Mouse (Mus musculus): Measurements from ENCODE around the gene Lmntd1. TPM values are rescaled to one million over a fixed set of nuclear protein-coding genes. Genes with fewer than 3 reads are reported as not detected.
A peak's percentile ranks its signal among the peaks of the same experiment; 100 is the strongest.

The Lmntd1 gene
- polyA plus RNA-seq, 1 experiment from 2014 or later = 0.78 TPM

- H3K4me3 ChIP-seq (replicated peaks) = no peak overlapping the region
- 0 out of 2 replicates have a peak, but pooled peaks cover 16% of the 10 kb centered on the region for H3K27me3 ChIP-seq
- peaks cover 17% of the 10 kb centered on the region for H3K4me1 ChIP-seq (replicated peaks)
- 75% methylated on average over 10 of the region's 10 CpGs for WGBS
- H3K27ac ChIP-seq = no peak overlapping the region
- no peak overlapping the region for H3K4me2 ChIP-seq (replicated peaks)
- H3K9me3 ChIP-seq = no peaks in the 10 kb centered on the region
- H3K9ac ChIP-seq (replicated peaks) = no peak overlapping the region
- no peaks in the 10 kb centered on the region for H3K36me3 ChIP-seq
- no peak for ATAC-seq
These were observed 136.7 kb downstream of the Lmntd1 start for GRCm38 (mm10) chr6:145477367-145477905.

DNA sequence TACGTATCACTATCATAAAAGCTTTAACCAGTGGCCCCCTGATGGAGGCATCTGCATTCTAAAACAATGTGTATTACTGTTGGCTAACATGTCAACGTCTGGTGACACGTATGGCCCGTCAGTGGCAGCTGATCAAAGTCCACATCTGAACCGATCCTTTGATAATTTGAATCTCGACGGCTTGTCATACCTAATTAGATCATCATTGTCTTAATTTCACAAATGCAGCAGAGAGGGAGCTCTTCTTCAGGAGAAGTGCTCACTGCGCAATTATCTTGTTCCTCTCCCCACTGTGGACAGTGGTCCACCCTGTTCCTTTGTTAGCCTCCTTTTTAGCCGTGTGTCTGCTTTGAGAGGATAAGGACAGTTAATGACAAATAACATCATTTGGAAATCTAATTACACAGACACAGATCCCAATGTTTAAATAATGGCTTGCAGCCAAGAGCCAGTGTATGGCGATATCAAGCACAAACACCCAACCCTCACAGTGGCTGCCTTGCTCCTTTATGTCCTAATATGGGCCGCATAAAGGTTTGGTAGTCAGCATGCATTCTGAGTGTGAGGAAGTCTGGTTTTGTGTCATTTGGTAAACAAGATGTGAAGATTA, 142.4 kb downstream of the Lmntd1 start:
- Histone ChIP-seq H3K27ac (0 out of 2 replicates have a peak overlapping the region, but pooled peaks have one; percentile 36), H3K4me3 (replicated peaks) (no peak overlapping the region), H3K4me2 (replicated peaks) (no peak overlapping the region), H3K4me1 (replicated peaks) (peaks cover 31% of the 10 kb centered on the region), H3K9ac (replicated peaks) (no peak overlapping the region), H3K9me3 (no peaks in the 10 kb centered on the region), H3K36me3 (no peaks in the 10 kb centered on the region), H3K27me3 (no peaks in the 10 kb centered on the region)
- peak; percentile 53 for ATAC-seq
- WGBS = 46% methylated on average over 11 of the region's 11 CpGs

DNA sequence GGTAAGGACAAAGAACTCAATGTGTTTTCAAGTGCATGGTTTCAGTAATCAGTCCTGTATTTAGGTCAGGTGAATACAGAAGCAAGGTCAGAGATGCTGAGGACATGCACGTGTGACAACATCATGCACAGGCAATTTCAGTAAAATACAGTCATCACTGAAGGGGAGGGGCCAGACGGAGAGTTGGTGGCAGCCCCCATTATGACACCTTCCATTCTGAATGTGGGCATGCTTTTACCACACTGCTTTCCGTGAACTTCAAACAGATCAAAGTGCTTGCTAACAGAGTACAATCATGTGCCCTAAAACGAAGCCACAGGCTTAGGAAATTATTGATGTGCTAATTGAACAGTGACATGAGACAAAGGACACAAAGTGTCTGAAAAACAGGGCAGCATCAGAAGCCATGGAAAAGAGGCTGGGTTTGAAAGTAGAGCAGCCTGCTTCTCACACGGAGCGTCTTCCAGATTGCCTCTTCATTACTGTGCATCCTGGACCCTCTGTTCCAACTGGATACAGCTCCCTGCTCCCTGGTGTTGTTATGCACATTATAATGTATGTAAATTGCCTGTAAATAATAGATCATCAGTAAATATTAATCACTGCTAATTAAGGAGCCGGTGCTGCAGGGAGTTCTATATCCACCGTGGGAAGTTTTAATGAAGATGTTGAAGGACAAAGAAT, 144.7 kb downstream of the Lmntd1 start:
- no peaks in the 10 kb centered on the region for H3K36me3 ChIP-seq
- H3K9me3 ChIP-seq = no peaks in the 10 kb centered on the region
- peak; percentile 48; the same call in 1 of the 2 replicates for ATAC-seq
- H3K4me3 ChIP-seq (replicated peaks) = no peak overlapping the region
- H3K4me2 ChIP-seq (replicated peaks) = no peak overlapping the region
- 0 out of 2 replicates have a peak overlapping the region, but pooled peaks have one; percentile 32 for H3K27ac ChIP-seq
- H3K4me1 ChIP-seq (replicated peaks) = peaks cover 28% of the 10 kb centered on the region
- no peaks in the 10 kb centered on the region for H3K27me3 ChIP-seq
- WGBS = 56% methylated on average over 8 of the region's 8 CpGs
- no peak overlapping the region for H3K9ac ChIP-seq (replicated peaks)

DNA sequence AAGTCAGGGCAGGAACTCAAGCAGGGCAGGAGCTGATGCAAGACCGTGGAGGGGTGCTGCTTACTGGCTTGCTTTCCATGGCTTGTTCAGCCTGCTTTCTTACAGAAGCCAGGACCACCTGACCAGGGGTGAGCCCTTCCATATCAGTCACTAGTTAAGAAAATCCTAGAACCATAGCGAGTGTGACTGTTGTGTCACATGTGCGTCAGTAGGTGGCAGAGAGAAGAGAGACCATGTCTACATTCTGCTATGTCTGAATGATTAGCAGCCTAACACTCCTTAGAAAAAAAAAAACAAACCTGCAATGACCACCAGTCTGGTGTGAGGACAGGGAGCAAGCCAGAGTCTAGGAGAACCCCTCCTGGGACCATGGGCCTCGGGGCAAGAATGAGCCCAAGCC, 150.1 kb downstream of the Lmntd1 start:
- ATAC-seq = no peak
- 88% methylated on average over 4 of the region's 4 CpGs for WGBS
- H3K27me3 ChIP-seq = peaks cover 2% of the 10 kb centered on the region; the same call in 1 of the 2 replicates
- H3K9me3 ChIP-seq = no peaks in the 10 kb centered on the region
- no peak overlapping the region for H3K9ac ChIP-seq (replicated peaks)
- no peak overlapping the region for H3K4me2 ChIP-seq (replicated peaks)
- no peaks in the 10 kb centered on the region for H3K36me3 ChIP-seq
- no peak overlapping the region for H3K4me3 ChIP-seq (replicated peaks)
- H3K27ac ChIP-seq = no peak overlapping the region
- no peaks in the 10 kb centered on the region; the same call in 1 of the 2 replicates for H3K4me1 ChIP-seq (replicated peaks)

GRCm38 (mm10) chr6:145462677-145463245, 151.4 kb downstream of the Lmntd1 start:
- Histone ChIP-seq H3K9me3 (no peaks in the 10 kb centered on the region), H3K9ac (replicated peaks) (no peak overlapping the region), H3K4me1 (replicated peaks) (no peaks in the 10 kb centered on the region), H3K4me2 (replicated peaks) (no peak overlapping the region), H3K4me3 (replicated peaks) (no peak overlapping the region), H3K27ac (no peak overlapping the region), H3K36me3 (no peaks in the 10 kb centered on the region), H3K27me3 (peaks cover 2% of the 10 kb centered on the region; the same call in 1 of the 2 replicates)
- ATAC-seq = no peak
- WGBS = 89% methylated on average over 12 of the region's 12 CpGs

DNA sequence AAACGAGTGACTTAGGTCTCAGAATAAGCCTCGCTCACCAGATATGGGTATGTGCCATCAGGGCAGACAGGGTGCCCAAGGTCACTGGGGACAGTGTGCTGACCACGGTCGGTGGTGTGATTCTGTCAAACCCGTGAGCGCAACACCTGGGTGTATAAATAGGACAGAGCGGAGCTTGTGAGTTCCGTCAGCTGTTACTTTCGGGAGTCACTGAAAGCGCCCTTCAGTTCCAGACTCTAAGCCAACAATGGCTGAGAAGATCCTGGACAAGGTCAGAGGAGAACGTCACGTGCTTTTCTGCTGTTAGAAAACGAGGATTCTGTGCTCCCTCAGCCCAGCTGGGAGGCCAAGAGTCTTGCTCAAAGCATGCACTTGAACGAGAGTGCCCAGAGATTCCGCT, 157.1 kb downstream of the Lmntd1 start:
- Histone ChIP-seq H3K4me3 (replicated peaks) (no peak overlapping the region), H3K36me3 (no peaks in the 10 kb centered on the region), H3K4me1 (replicated peaks) (no peaks in the 10 kb centered on the region), H3K27me3 (peaks cover 2% of the 10 kb centered on the region; the same call in 1 of the 2 replicates), H3K9ac (replicated peaks) (no peak overlapping the region), H3K27ac (no peak overlapping the region), H3K9me3 (no peaks in the 10 kb centered on the region), H3K4me2 (replicated peaks) (no peak overlapping the region)
- ATAC-seq = no peak
- WGBS = 83% methylated on average over 15 of the region's 15 CpGs

DNA sequence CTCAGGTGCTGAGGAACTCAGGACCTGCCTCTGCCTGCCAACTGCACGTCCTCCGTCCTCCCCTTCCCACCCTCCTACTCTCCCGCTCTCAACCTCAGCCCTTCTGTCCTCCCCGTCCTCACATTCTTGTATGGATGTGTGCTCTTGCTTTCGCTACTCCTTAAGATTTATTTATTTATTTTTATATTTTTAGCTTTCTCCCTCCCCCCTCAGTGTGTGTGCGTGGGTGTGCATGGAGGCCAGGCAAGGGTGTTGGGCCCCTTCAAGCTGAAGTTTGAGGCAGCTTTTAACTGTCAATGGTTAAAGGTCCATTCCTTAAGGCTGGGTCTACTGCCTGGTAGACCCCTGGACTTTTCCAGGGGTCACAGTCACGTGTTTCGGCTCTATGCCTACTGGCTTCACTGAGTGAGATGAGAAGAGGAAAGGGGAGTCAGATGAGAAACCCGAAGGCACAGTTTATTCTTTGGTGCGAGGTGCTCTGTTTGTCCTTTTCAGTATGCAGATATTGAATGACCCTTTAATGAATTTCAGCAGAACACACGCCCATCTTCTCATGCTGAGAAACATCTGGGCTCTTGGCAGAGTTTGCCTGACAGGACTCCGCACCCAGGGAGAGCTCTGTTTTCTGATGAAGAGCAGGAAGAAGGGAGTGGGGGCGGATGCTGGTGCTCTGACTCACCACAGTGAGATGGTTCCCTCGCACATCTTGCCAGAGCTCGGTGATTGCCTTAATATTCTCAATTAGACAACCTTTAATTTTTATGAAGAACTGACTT, 163.3 kb downstream of the Lmntd1 start:
- 80% methylated on average over 15 of the region's 15 CpGs for WGBS
- ATAC-seq = no peak
- Histone ChIP-seq H3K4me2 (replicated peaks) (no peak overlapping the region), H3K4me1 (replicated peaks) (0 out of 2 replicates have a peak, but pooled peaks cover 3% of the 10 kb centered on the region), H3K27ac (no peak overlapping the region), H3K9ac (replicated peaks) (no peak overlapping the region), H3K36me3 (no peaks in the 10 kb centered on the region), H3K9me3 (no peaks in the 10 kb centered on the region), H3K27me3 (no peaks in the 10 kb centered on the region), H3K4me3 (replicated peaks) (no peak overlapping the region)

DNA sequence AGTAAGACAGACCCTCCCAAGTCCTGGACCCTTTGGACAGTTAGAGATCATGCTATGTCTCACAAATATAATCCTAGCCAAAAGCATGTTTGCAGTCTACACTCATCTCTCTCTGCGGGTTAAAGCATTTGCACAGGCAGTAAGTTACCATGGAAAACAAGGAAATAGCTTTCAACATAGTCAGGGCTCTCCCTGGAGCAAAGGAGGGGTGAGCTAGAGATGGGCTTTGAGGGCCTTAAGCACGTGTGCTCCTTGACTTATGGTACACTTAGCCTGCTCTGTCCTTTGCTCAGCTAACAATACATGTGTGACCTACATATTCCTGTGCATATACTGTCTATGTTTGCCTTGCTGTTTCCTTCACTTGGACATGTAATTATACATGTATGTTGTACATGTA, 165.8 kb downstream of the Lmntd1 start:
- H3K4me3 ChIP-seq (replicated peaks) = no peak overlapping the region
- H3K4me2 ChIP-seq (replicated peaks) = no peak overlapping the region
- 0 out of 2 replicates have a peak, but pooled peaks cover 3% of the 10 kb centered on the region for H3K4me1 ChIP-seq (replicated peaks)
- no peak overlapping the region for H3K9ac ChIP-seq (replicated peaks)
- no peak for ATAC-seq
- no peak overlapping the region for H3K27ac ChIP-seq
- no peaks in the 10 kb centered on the region for H3K36me3 ChIP-seq
- H3K9me3 ChIP-seq = no peaks in the 10 kb centered on the region
- 58% methylated on average over 2 of the region's 2 CpGs for WGBS
- no peaks in the 10 kb centered on the region for H3K27me3 ChIP-seq

- 84% methylated on average over 8 of the region's 8 CpGs for WGBS
- Histone ChIP-seq H3K27ac (no peak overlapping the region), H3K36me3 (no peaks in the 10 kb centered on the region), H3K4me2 (replicated peaks) (no peak overlapping the region), H3K4me1 (replicated peaks) (0 out of 2 replicates have a peak, but pooled peaks cover 3% of the 10 kb centered on the region), H3K9me3 (no peaks in the 10 kb centered on the region), H3K27me3 (no peaks in the 10 kb centered on the region), H3K9ac (replicated peaks) (no peak overlapping the region), H3K4me3 (replicated peaks) (no peak overlapping the region)
- ATAC-seq = no peak
These were observed 168.2 kb downstream of the Lmntd1 start for GRCm38 (mm10) chr6:145445811-145446500.

GRCm38 (mm10) chr6:145445380-145445779, 168.7 kb downstream of the Lmntd1 start:
- WGBS = 90% methylated on average over 4 of the region's 4 CpGs
- Histone ChIP-seq H3K36me3 (no peaks in the 10 kb centered on the region), H3K27me3 (no peaks in the 10 kb centered on the region), H3K4me3 (replicated peaks) (no peak overlapping the region), H3K9me3 (no peaks in the 10 kb centered on the region), H3K27ac (no peak overlapping the region), H3K9ac (replicated peaks) (no peak overlapping the region), H3K4me2 (replicated peaks) (no peak overlapping the region), H3K4me1 (replicated peaks) (0 out of 2 replicates have a peak, but pooled peaks cover 3% of the 10 kb centered on the region)
- ATAC-seq = no peak

DNA sequence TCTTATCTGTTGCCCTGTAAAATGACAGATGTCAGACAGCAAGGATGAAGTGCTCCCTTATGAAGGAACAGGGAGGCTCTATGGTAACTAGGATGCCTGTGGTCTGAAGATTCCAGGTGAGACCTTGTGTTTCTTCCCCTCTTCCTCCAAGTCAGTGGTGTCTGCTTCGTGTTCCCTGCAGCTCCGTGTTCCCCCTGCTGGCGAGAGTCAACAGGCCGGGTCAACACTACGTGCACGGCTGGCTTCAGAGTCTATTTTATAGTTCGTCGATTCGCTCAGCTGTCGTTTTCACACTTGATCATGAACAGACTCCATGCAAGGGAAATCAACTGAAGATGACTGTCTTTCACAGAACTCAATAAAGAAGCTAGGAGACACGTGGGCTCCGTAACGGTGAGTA, 171.3 kb downstream of the Lmntd1 start:
- Histone ChIP-seq H3K9ac (replicated peaks) (no peak overlapping the region), H3K4me1 (replicated peaks) (no peaks in the 10 kb centered on the region), H3K4me2 (replicated peaks) (no peak overlapping the region), H3K36me3 (no peaks in the 10 kb centered on the region), H3K27ac (no peak overlapping the region), H3K9me3 (no peaks in the 10 kb centered on the region), H3K27me3 (no peaks in the 10 kb centered on the region), H3K4me3 (replicated peaks) (no peak overlapping the region)
- WGBS = 48% methylated on average over 13 of the region's 13 CpGs
- ATAC-seq = no peak

All from midbrain, embryonic 13.5 days (tissue).